Mouse (Mus musculus): ENCODE measurements at regions not wholly inside any gene's neighbourhood (a gene's known extent, or its start where the extent isn't known, plus 50 kb on each side); places are given as distances from the start of the nearest gene placed in this dataset.

DNA sequence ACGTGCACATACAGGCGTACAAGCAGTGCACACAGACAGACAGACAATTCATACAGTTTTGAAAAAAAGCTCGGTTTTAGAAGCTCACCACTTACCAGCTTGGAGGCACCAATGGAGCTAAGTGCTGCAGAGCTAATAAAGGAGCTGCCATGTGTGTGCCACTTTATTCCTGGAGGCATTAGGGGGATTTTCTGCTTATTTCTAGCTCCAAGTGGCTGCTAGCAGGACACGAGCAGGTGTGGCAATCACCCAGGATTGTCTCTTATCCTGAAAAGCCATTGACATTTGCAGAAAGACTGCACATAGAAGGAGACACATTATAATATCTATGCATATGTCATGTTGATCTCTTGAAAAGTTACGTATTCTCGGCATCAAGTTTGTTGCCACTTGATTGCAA is 472.5 kb downstream of the Slc4a3 start:
- Histone ChIP-seq H3K36me3 (ENCODE audit: control insufficient read depth, insufficient read depth) (no peaks in the 10 kb centered on the region), H3K4me2 (replicated peaks; ENCODE audit: low read depth) (no peak overlapping the region), H3K9ac (ENCODE audit: low read depth, low read length) (no peak overlapping the region), H3K4me1 (replicated peaks; ENCODE audit: control insufficient read depth, insufficient read depth, low read length) (no peaks in the 10 kb centered on the region), H3K27me3 (replicated peaks; ENCODE audit: control insufficient read depth, insufficient read depth, low read length) (no peaks in the 10 kb centered on the region), H3K27ac (ENCODE audit: low read depth, low read length) (no peak overlapping the region), H3K4me3 (ENCODE audit: low read depth, low read length) (no peak overlapping the region), H3K9me3 (ENCODE audit: control insufficient read depth) (no peaks in the 10 kb centered on the region)
- ATAC-seq = no peak
- 69% methylated on average over 6 of the region's 6 CpGs for WGBS
- TF ChIP-seq CTCF (IDR thresholded peaks at IDR 0.05; ENCODE audit: low read depth) = no peak

DNA sequence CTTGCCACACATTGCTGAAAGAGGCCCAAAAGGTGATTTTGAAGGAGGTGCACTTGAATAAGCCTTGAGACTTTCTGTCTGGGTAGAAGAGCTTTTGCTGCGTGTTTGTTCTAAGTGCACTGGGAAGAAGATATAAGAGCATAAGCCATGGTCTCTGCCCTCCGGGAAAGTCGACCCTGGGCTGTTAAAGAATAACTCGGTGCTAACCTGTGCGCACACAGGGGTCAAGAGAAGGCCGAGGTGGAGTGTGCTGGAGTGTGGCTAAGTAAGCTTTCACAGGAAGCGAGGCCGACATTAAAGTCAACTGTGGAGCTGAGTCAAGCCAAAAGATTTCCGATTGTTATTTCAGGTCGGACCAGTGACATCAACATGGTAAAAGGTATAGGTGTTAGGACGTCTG is 473.0 kb downstream of the Slc4a3 start:
- no peak for ATAC-seq

DNA sequence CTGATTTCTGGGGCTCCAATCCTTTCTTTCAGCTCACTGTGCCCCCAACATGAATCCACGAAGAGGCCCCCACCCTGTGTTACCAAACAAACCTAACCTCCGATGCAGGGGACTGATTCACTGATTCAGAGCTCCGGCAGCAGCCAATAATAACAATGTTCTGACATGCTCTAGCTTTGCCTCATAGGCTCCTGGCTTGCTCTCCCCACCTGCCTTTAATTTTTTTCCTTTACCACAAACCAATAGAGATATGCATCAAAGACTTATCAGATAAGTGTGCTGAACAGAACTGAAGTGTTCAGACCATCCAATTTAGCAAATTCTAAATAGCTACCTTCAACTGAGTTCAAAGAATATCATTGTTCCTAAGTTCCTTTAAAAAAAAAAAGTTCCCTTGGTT is 478.6 kb downstream of the Slc4a3 start:
- Histone ChIP-seq H3K4me3 (ENCODE audit: low read depth, low read length) (no peak overlapping the region), H3K4me2 (replicated peaks; ENCODE audit: low read depth) (no peak overlapping the region), H3K9me3 (ENCODE audit: control insufficient read depth) (no peaks in the 10 kb centered on the region), H3K27ac (ENCODE audit: low read depth, low read length) (no peak overlapping the region), H3K9ac (ENCODE audit: low read depth, low read length) (no peak overlapping the region), H3K4me1 (replicated peaks; ENCODE audit: control insufficient read depth, insufficient read depth, low read length) (no peaks in the 10 kb centered on the region), H3K36me3 (ENCODE audit: control insufficient read depth, insufficient read depth) (no peaks in the 10 kb centered on the region), H3K27me3 (replicated peaks; ENCODE audit: control insufficient read depth, insufficient read depth, low read length) (no peaks in the 10 kb centered on the region)
- no peak for ATAC-seq
- no peak for TF ChIP-seq CTCF (IDR thresholded peaks at IDR 0.05; ENCODE audit: low read depth)
- 64% methylated on average over 3 of the region's 3 CpGs for WGBS

More for the DNA sequence above, 473.0 kb downstream of the Slc4a3 start:
- TF ChIP-seq CTCF (IDR thresholded peaks at IDR 0.05; ENCODE audit: low read depth) = no peak
- WGBS = 31% methylated on average over 11 of the region's 11 CpGs
- no peaks in the 10 kb centered on the region for H3K36me3 ChIP-seq (ENCODE audit: control insufficient read depth, insufficient read depth)
- H3K27me3 ChIP-seq (replicated peaks; ENCODE audit: control insufficient read depth, insufficient read depth, low read length) = no peaks in the 10 kb centered on the region
- no peaks in the 10 kb centered on the region for H3K4me1 ChIP-seq (replicated peaks; ENCODE audit: control insufficient read depth, insufficient read depth, low read length)
- no peak overlapping the region for H3K27ac ChIP-seq (ENCODE audit: low read depth, low read length)
- H3K9me3 ChIP-seq (ENCODE audit: control insufficient read depth) = no peaks in the 10 kb centered on the region
- H3K9ac ChIP-seq (ENCODE audit: low read depth, low read length) = no peak overlapping the region
- no peak overlapping the region for H3K4me3 ChIP-seq (ENCODE audit: low read depth, low read length)
- H3K4me2 ChIP-seq (replicated peaks; ENCODE audit: low read depth) = no peak overlapping the region

DNA sequence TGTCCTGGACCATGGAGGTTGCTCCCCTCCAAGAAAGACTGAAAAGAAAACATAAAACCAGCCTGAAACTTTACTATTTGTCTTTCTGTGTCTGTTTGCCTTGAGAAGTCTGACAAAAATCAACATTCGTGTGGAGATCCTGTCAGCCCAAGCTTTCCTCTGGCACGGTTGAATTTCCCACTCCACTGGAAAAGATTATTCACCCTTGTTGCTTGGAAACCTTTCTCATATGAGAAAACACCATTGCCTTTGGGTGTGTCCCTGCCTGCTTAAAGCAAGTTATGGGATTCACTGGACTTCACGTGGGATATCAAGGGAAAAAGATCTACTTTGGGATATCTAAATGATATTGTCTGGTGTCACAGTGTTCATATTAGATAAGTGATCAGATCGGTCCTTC is 479.3 kb downstream of the Slc4a3 start:
- no peak overlapping the region for H3K9ac ChIP-seq (ENCODE audit: low read depth, low read length)
- ATAC-seq = no peak
- H3K4me3 ChIP-seq (ENCODE audit: low read depth, low read length) = no peak overlapping the region
- TF ChIP-seq CTCF (IDR thresholded peaks at IDR 0.05; ENCODE audit: low read depth) = no peak
- H3K36me3 ChIP-seq (ENCODE audit: control insufficient read depth, insufficient read depth) = no peaks in the 10 kb centered on the region
- no peaks in the 10 kb centered on the region for H3K4me1 ChIP-seq (replicated peaks; ENCODE audit: control insufficient read depth, insufficient read depth, low read length)
- WGBS = 46% methylated on average over 4 of the region's 4 CpGs
- H3K27me3 ChIP-seq (replicated peaks; ENCODE audit: control insufficient read depth, insufficient read depth, low read length) = no peaks in the 10 kb centered on the region
- no peak overlapping the region for H3K27ac ChIP-seq (ENCODE audit: low read depth, low read length)
- H3K4me2 ChIP-seq (replicated peaks; ENCODE audit: low read depth) = no peak overlapping the region
- no peaks in the 10 kb centered on the region for H3K9me3 ChIP-seq (ENCODE audit: control insufficient read depth)

DNA sequence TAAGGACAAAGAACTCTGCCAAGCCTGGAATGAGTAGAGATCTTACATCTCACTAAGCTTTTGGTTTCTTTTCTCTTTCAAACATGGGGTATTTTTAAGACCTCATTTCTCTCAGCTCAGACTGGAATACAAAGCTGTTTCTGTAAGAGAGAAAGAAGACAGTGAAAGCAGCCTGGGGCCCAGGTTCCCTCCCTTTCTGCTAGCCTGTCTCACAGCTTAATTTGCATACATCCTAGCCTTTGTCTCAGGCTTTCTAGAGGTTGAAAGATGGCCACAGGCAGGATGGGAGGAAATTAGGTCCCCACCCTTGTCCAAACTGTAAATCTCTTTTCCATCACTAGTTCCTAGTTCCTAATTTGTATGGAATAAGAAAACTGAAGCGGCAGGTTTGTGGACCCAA is 483.0 kb downstream of the Slc4a3 start:
- no peaks in the 10 kb centered on the region for H3K9me3 ChIP-seq (ENCODE audit: control insufficient read depth)

DNA sequence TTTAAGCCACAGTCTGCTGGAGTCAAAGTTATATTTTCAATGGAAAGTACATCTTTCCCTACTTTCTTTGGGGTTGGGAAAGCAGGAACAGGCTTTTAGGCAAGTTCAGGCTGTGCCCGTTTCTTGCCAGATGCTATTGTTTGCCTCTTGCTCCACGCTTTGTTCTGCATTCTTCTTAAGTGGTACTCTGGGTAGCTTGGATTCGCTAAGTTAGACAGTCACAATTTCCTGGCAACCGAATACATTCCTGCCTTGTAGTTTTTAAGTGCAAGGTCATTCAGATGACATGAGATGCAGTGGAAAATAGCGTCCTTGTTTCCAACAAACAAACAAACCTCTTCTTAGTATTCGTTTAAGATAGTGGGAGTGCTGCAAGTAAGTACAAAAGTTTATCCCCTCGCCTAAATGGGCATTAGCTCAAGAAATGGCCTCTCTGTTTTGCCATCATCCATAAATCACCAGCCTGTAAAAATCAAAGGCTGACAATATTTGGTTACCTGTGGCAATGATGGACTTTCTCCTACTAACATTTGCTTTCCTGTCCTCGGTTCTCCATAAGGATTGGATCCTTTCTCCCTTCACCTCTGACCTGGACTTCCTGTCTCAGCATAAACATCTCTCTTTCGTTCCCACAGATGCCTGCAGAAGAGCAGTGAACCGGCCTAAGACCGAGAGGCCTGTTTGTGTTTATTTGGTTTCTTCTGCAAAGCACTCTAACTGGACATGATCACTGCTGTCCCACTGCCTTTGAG is 485.3 kb downstream of the Slc4a3 start:
- WGBS = 44% methylated on average over 11 of the region's 11 CpGs
- H3K27ac ChIP-seq (ENCODE audit: low read depth, low read length) = no peak overlapping the region

More for the DNA sequence above, 483.0 kb downstream of the Slc4a3 start:
- H3K9ac ChIP-seq (ENCODE audit: low read depth, low read length) = no peak overlapping the region
- H3K27me3 ChIP-seq (replicated peaks; ENCODE audit: control insufficient read depth, insufficient read depth, low read length) = no peaks in the 10 kb centered on the region
- no peaks in the 10 kb centered on the region for H3K36me3 ChIP-seq (ENCODE audit: control insufficient read depth, insufficient read depth)
- WGBS = 88% methylated on average over 1 of the region's 1 CpGs
- no peak for TF ChIP-seq CTCF (IDR thresholded peaks at IDR 0.05; ENCODE audit: low read depth)
- no peak overlapping the region for H3K27ac ChIP-seq (ENCODE audit: low read depth, low read length)
- H3K4me2 ChIP-seq (replicated peaks; ENCODE audit: low read depth) = no peak overlapping the region
- no peak for ATAC-seq
- no peak overlapping the region for H3K4me3 ChIP-seq (ENCODE audit: low read depth, low read length)
- H3K4me1 ChIP-seq (replicated peaks; ENCODE audit: control insufficient read depth, insufficient read depth, low read length) = no peaks in the 10 kb centered on the region

More for the DNA sequence above, 485.3 kb downstream of the Slc4a3 start:
- Histone ChIP-seq H3K4me2 (replicated peaks; ENCODE audit: low read depth) (no peak overlapping the region), H3K9ac (ENCODE audit: low read depth, low read length) (no peak overlapping the region), H3K4me1 (replicated peaks; ENCODE audit: control insufficient read depth, insufficient read depth, low read length) (no peaks in the 10 kb centered on the region), H3K4me3 (ENCODE audit: low read depth, low read length) (no peak overlapping the region), H3K36me3 (ENCODE audit: control insufficient read depth, insufficient read depth) (no peaks in the 10 kb centered on the region), H3K27me3 (replicated peaks; ENCODE audit: control insufficient read depth, insufficient read depth, low read length) (no peaks in the 10 kb centered on the region), H3K9me3 (ENCODE audit: control insufficient read depth) (no peaks in the 10 kb centered on the region)
- TF ChIP-seq CTCF (IDR thresholded peaks at IDR 0.05; ENCODE audit: low read depth) = no peak
- ATAC-seq = no peak
